Mouse (Mus musculus) c-Kit-positive CD71-positive TER-119-positive erythroid progenitor cells, embryonic 14.5 days (primary cell): ENCODE measurements around the gene Kif18a.

ENCODE experiments used
- DNase-seq: peaks from one replicate; pipeline ENCODE4 v3.0.0-alpha.2; 2013; ENCODE audit warnings: low spot score

Gene Kif18a

DNA sequence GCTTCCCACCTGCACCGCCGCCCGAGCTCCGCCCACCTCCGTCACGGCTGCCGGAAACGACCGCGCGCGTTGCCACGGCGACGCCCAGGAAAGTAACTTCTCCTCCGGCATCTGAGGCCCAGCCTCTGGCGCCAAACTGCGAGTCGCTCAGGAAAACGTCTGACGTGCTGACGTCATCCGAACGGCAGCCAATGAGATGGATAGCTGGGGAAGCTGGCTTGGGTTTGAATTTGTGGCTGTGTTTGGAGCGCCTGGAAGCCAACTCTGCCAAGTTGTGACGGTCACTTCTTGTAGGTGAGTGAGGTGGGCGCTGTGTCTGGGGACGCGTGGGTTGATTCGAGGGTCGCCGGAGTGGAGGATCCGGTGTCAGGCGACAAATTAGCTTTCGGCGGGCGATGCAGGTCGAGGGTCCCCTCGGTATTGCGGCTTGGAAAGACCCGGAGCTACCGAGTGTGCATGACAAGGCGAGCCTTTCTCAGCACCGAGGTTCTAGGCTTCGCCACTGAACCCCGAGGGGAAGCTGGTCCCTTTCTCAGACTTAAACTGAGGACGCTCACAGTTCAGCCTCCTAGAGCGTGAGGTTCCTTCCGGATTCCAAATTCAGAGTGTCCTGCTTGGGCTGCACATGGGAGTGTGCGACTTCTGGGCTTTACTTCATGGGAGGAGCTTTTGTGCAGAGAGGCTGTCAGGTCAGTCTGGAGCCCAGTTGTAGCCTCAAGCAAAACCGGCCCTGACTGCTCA is at the start of gene Kif18a, which contains the start of gene Mettl15:
Kif18a (plus strand) TSS at position 139 of the 741 bp plus-strand sequence.
Mettl15 (minus strand) TSS at position 149 of the 741 bp plus-strand sequence.
- peak; percentile 97 for DNase-seq

DNA sequence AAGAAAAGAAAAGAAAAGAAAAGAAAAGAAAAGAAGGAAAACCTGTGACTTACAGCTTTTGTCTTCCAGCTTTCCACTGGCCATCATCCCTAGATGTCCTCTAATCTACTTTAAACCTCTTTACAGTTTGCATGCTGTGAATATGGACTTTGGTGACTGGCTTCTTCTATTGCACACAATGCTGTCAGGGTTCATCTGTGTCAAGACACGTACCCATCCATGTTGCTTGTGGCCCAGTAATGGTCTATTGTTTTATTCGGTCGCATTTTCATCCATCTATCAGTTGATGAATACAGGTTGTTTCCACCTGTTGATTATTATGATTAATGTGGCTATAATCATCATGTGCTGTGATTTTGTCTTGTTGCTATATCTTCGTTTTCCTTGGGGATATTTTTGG is 46.7 kb upstream of the Kif18a start:
- DNase-seq = no peak

GRCm38 (mm10) chr2:109235741-109236140 is 44.8 kb upstream of the Kif18a start:
- DNase-seq = no peak

DNA sequence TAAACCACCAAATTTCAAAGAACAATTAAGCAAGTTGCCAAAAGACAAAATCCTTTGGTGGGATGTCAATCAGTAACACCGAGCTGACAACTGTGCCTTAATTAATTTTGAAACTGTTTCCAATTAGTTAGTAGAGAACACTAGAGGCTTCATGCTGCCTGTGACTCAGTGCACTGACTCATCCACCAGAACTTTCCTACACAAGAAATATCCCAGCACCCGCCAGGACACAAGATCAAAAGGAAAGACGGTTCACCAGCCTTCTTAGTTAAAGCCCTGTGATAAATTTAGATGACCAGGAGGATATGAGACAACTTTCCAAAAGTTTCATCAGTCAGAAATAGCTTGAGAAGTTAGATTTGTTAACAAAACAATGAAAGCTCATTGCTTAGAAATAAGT is 38.6 kb upstream of the Kif18a start:
- DNase-seq = no peak

- DNase-seq = no peak
Measured at GRCm38 (mm10) chr2:109262779-109263178, 17.8 kb upstream of the Kif18a start.

GRCm38 (mm10) chr2:109273098-109273497 is 7.4 kb upstream of the Kif18a start:
- no peak for DNase-seq

DNA sequence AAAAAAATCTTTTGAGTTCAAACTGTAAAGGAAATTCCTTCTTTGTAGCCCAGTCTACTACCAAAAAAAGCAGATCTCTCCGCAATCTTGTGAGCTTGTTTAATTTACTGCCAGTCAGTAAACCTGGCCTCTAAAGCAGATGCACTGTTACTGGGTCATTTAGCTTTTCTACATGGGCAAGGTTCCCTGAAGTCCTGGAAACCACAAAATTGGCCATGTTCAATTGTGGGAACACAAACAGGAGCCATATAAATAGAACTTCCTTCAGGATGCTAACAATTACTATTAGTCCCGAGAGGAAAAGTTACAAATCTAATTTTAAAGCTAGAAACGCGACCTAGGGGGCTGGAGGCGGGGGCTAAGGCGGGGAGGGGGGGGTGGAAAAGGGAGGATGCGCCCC is 2.9 kb upstream of the Kif18a start:
- DNase-seq = no peak

GRCm38 (mm10) chr2:109278036-109278435 is 2.5 kb upstream of the Kif18a start:
- peak; percentile 68 for DNase-seq

DNA sequence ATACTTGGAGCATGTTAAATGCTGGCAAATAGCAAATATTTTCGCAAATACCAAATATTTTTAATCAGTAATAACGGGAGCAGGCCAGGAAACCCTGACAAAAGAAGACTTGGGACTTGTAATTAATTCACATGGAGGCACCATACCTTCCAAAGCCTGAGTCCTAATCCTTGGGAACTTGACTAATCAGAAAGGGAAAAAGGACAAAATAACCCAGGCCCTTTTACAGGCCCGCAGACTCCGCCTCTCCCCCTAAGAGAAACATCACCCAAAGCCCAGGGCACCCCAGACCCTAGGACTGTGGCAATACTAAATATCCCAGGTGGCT is 302 bp upstream of the Kif18a start:
- DNase-seq = no peak

DNA sequence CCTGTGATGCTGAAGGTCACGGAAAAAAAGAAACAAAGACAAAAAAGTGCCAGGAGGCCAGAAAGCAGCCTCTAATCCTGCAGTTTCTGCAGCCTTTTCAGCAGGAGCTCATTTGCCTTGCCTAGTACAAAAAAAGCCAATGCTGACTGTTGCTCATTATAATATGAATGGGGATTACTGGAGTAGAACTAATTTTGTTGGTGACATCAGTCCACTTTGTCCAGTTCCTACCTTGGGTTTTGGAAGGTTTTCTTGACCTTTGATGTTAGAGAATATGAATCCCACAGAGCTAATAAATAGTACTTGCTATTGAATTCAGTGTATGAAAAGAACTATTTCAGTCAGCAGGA is 778 bp downstream of the Kif18a start:
- no peak for DNase-seq

DNA sequence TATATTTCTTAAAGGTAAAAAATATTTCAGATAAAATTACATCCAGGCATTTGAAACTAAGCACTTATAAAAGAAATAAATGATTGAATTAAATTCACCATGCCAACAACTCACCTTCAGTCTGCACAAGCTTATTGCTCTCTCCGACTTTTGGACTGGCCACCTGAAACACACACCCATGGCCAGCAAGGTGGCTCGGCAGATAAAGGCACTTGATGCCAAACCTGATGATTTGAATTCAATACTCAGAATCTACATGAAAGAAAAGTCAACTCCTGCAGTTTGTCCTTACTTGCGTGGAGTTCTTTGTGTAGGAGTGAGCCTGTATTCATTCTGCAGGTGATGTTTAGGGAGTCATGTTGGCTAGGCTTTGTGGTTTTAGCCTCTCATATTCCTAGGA is 3.6 kb downstream of the Kif18a start:
- DNase-seq = peak; percentile 72

DNA sequence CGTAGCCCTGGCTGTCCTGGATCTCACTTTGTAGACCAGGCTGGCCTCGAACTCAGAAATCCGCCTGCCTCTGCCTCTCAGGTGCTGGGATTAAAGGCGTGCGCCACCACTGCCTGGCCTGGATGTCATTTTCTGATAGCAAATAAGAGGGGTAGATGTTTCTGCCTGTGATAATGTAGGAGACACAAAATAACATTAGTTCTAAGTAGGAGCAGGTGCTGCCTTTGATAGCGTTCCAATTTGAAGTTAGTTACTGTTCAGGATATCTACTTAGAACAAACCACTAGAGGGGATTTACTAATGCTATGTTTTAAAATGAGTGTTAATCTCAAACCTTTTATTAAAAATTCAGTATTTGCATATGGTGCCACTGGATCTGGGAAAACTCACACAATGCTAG is 8.8 kb downstream of the Kif18a start:
- no peak for DNase-seq

DNA sequence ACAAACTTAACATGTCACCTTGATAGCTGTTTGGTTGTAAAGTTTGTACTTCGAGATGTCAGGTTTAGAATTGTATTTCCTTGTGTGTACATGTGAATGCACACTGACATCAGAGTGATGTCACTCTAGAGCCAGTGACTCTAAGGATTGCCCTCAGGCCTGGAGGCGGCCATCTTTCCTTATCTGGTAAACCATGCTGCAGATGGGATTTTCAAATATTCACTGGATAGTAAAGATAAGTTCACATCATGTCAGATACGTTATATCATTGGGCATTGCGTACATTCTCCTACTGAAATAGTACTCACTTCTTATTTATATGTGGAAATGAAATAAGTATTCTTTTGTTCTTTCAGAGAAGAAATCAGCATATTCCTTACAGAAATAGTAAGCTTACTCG is 15.7 kb downstream of the Kif18a start:
- peak; percentile 66 for DNase-seq

DNA sequence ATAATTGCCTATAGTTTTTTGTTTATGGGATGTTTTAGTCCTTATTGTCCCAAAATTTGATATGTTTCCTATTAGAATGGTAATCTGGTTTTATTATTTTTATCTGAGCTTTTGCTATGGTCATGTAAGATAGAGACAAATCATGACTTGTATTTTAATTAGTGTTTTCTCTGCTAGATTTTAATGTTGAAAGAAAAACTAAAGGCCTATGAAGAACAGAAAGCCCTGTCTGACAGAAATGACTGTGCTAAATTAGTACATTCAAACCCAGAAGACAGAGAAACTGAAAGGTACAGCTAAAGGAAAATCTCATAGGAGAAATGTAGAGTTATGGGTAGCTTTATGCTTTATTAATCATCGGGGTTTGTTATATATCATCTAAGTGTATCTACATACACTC is 17.6 kb downstream of the Kif18a start:
- DNase-seq = no peak

DNA sequence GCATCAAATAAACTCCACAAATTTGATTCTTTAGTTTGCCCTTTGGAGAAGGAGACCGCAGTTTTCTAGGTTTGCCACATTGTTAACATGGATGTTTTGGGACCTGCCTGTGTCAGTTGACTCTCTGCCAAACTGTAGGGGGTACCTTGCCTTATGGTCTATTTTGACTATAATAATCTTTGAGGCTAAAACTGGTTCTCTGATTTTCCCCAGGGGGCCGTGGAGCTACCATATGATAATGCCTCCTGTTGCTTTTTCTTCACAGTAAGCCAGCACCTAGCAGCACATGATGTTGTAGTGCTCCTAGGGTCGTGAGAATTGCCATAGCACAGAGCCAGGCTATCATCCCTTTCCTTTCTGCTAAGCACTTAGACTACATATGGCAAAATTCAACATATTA is 21.7 kb downstream of the Kif18a start:
- no peak for DNase-seq

DNA sequence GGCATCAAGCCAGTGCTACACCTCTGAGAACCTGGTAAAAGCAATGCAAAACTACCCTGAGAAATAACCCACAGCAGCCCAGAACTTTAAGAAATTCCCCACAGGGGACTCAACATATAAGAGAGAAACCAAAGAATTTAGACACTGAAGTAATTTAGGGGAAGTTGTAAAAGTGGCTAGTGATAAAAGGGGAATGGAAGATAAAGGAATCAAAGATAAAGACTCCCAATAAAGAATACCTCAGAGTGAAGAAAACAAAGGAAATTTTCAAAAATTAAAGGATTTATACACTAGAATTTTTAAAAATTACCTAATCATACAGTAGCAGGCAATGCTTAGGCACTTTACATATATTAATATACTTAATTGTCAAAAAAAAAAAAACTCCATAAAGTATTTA is 23.1 kb downstream of the Kif18a start:
- DNase-seq = no peak

DNA sequence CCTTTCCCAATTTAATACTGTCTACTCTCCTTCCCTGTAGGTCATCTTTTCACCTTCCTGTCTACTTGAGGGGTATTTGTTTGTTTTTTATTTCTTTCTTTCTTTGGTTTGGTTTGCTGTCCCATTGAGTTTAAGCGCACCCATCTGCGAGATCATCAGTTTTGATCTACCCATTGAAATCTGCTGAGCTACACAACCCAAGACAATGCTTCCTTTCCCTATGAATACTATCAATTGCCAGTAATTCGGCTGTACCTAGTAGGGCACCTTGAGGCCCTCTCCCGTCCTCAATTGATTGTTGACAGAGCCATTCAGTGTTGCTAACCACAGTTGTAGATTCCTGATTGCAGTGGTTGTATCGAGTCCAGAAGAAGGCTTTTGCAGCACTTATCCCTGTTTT is 30.8 kb downstream of the Kif18a start:
- no peak for DNase-seq

DNA sequence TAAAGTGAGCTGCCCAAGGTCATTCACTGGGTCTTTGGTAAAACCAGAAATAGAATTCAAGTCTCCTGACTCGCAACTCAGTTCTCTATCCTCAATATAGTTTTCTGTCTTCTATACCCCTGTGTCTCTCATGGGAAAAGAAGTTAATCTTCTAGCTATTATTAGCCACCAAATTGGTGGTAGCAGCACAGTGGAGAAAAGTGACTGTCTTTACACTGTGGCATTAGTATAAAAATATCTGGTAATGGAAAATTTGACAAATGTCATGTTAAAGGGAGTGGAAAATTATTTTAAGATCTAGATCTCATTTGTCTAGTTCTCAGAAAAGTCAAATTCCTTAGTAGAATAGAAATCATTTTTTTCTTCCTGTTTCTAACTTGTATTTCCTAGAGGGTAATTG is 51.3 kb downstream of the Kif18a start:
- DNase-seq = no peak

DNA sequence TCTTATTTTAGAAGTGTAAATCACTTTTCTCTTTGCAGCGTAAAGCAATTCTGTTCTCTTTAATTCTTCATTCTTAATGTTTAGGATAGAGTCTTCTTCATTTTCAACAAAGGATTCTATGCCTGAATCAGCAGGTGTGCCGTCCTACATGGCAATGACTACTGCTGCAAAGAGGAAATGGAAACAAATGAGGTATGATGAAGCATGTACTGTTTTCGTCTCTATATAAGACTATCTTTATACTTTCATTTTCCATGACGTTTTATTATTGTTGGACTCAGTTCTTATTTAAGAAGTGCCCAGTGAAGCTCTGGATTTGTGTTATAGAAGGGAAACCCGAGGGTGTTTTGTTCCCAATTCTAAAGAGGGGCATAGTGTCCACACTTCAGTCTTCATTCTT is 53.7 kb downstream of the Kif18a start:
- DNase-seq = no peak

- no peak for DNase-seq
Measured at GRCm38 (mm10) chr2:109335765-109336164, 55.2 kb downstream of the Kif18a start.

- no peak for DNase-seq
Measured at GRCm38 (mm10) chr2:109345386-109345785, 64.8 kb downstream of the Kif18a start.

DNA sequence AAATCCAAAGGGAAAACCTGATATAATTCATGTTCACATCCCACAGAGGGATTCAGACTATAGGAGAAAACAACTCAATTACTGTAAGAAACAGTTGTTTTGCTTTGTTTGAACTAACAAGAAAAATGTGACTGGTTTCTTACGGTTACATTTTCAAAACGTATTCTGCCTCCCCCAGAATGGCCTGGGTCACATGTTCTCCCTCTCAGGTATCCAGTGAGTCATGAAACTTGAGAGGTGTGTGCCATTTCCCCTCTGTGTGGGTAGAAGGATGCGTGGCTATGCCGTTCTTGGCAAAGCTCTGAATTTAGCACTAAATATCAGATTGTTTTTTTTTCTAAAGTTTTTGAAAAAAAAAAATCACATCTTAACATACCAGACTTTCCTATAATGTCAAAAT is 68.2 kb downstream of the Kif18a start:
- DNase-seq = no peak

- no peak for DNase-seq
Measured at GRCm38 (mm10) chr2:109358456-109359141, 78.1 kb downstream of the Kif18a start.

DNA sequence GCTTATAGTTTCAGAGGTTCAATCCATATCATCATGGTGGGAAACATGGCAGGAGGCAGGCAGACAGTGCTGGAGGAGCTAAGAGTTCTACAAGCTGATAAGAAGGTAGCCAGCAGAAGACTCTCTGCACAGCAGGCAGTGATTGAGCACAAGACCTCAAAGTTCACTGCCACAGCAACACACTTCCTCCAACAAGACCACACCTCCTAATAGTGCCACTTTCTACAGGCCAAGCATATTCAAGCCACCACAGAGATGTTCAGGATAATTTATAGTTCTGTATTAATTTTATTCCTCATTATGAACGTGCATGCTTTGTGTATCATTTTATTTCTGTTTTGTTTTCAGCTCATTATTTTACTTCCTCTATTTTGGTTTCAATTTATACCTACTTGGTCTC is 85.4 kb downstream of the Kif18a start:
- no peak for DNase-seq
